In genomic region chrX:101585455-101585854, GRCm38 (mm10) we compare ENCODE assay signal across 22 mouse cellular contexts.
"Had no signal": no experiment of that assay in that cellular context is flagged by ENCODE, and none has a peak within 500 bp of the region (broad histone marks: within the 10 kb centered on the region; RNA-seq: fewer than 3 reads in every experiment).

No protein-coding gene starts in this region.

- ATAC-seq: hindbrain, embryonic 16.5 days; hindbrain, postnatal 0 days; inflammation-experienced regulatory T-cells, adult 6 months; intestine, embryonic 15.5 days; intestine, embryonic 16.5 days; intestine, postnatal 0 days had no signal

- DNase-seq: heart, postnatal 10 days; heart, postnatal 14 days; heart, postnatal 36 days; heart, postnatal 4 days; kidney, adult 11 months; kidney, adult 18-20 months; kidney, adult 2 months; kidney, adult 8-10 months; kidney, adult 9 months; kidney, postnatal 10 days; kidney, postnatal 14 days; kidney, postnatal 25 days; kidney, postnatal 36 days; kidney, postnatal 4 days; layer of hippocampus, adult 9-11 months; layer of hippocampus, postnatal 36 days had no signal
